Mouse (Mus musculus): Measurements from ENCODE around the gene Snx3.

- no peak for TF ChIP-seq CTCF (IDR thresholded peaks at IDR 0.05; ENCODE audit: control insufficient read depth, insufficient read depth, insufficient replicate concordance, low read depth, low read length)
- TF ChIP-seq POLR2A (IDR thresholded peaks at IDR 0.05; ENCODE audit: control insufficient read depth, low read depth, low read length): no peak
These were observed 44.2 kb upstream of the Snx3 start for GRCm38 (mm10) chr10:42457557-42458191.

All from testis, adult 2 months (tissue).